Mouse (Mus musculus): ENCODE measurements around the gene Olfr993.

Gene Olfr993

GRCm38 (mm10) chr2:85414777-85415176 is at the start of gene Olfr993:
TSS of gene Olfr993 (minus strand) at chr2:85414877.

GRCm38 (mm10) chr2:85443539-85443938 is 28.9 kb upstream of the Olfr993 start, which contains the start of gene Olfr995:
TSS of gene Olfr995 (minus strand) at chr2:85443639.
- WGBS: 47% methylated on average over 1 of the region's 1 CpGs

- WGBS: 93% methylated on average over 3 of the region's 3 CpGs
These were observed 21.7 kb upstream of the Olfr993 start, which contains the start of gene Olfr994 for GRCm38 (mm10) chr2:85436351-85436750. TSS of gene Olfr994 (minus strand) at chr2:85436451.

GRCm38 (mm10) chr2:85425893-85426292 is 11.2 kb upstream of the Olfr993 start:
- WGBS: 40% methylated on average over 1 of the region's 1 CpGs

DNA sequence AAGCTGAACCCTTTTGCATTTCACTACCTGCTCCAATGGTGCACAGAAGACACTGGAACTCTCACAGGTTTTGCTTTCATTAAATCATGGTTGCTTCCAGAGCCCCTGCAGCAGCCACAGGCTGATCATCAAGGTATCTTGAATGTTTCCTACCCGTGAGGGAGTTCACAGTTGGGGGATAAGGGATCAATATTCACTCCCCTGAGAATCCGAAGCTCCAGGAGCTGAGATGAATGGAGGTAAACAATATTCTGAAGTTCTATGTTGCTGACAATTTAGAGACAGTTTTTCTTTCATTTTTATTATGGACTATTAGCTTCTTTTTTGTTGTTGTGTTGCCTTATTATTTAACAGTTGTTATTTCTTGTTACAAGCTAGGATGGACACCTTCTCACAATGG is 5.3 kb downstream of the Olfr993 start, which contains the start of gene Olfr992:
Olfr992 (minus strand) TSS at position 101 of the 400 bp plus-strand sequence.
- 79% methylated on average over 2 of the region's 2 CpGs for WGBS

Data from cerebral cortex, adult 2 months (tissue).